Mouse (Mus musculus) heart, adult 2 months (tissue): ENCODE data around the gene Lcn2. TPM values are rescaled to one million over a fixed set of nuclear protein-coding genes. Genes with fewer than 3 reads are reported as not detected.

ENCODE experiments used
- DNase-seq, 2 experiments: peaks; one replicate each; pipeline ENCODE4 v3.0.0; 2021
- H3K27ac ChIP-seq: fragments of 200-600 bp; 2 replicates; pipeline ENCODE4 v1.8.1; 2022
- H3K27me3 ChIP-seq: fragments of 200-500 bp; 2 replicates; pipeline ENCODE4 v1.6.1; 2012; ENCODE audit warnings: mild to moderate bottlenecking, low read length, inconsistent platforms, mixed read lengths; ENCODE audit not compliant: control insufficient read depth, insufficient read depth
- H3K36me3 ChIP-seq: fragments of 200-500 bp; 2 replicates; pipeline ENCODE4 v1.6.1; 2012; ENCODE audit warnings: low read length, inconsistent platforms; ENCODE audit not compliant: control insufficient read depth, insufficient read depth
- H3K4me1 ChIP-seq: fragments of 200-500 bp; 2 replicates; pipeline ENCODE4 v1.6.1; 2011; ENCODE audit warnings: low read length; ENCODE audit not compliant: control insufficient read depth, insufficient read depth
- H3K4me3 ChIP-seq: fragments of 200-600 bp; 2 replicates; pipeline ENCODE4 v1.8.1; 2022
- H3K79me2 ChIP-seq: fragments of 200-500 bp; replicated peaks from 2 replicates; pipeline ENCODE4 v1.6.1; 2012; ENCODE audit warnings: mild to moderate bottlenecking, inconsistent platforms, low read length, moderate library complexity, mixed read lengths; ENCODE audit not compliant: control insufficient read depth, insufficient read depth
- H3K9ac ChIP-seq: fragments of 200-500 bp; 2 replicates; pipeline ENCODE4 v1.6.1; 2012; ENCODE audit warnings: low read depth, mild to moderate bottlenecking, control low read depth, inconsistent platforms, low read length, mixed read lengths
- CTCF ChIP-seq: fragments of 200-600 bp; IDR thresholded peaks from 2 replicates; pipeline ENCODE4 v1.8.1; 2022; ENCODE audit warnings: antibody characterized with exemption, mild to moderate bottlenecking, moderate library complexity
- EP300 ChIP-seq: fragments of 200-500 bp; IDR thresholded peaks from 2 replicates; pipeline ENCODE4 v1.6.1; 2011; ENCODE audit warnings: low read depth, low read length, control low read depth; ENCODE audit not compliant: insufficient read depth
- POLR2A ChIP-seq: fragments of 200-500 bp; IDR thresholded peaks from 2 replicates; pipeline ENCODE4 v1.6.1; 2011; ENCODE audit warnings: mild to moderate bottlenecking, low read depth, low read length, control low read depth; ENCODE audit not compliant: insufficient read depth
- WGBS: fragments of 180-500 bp; shearing (Covaris S2); methylation state at CpG from one replicate; pipeline ENCODE4 v1.1.7; 2018; 5-methylcytosine and 5-hydroxymethylcytosine counted together
- intact Hi-C: fragments of 180-260 bp; cut with DNase I; formaldehyde crosslinking; loops from one replicate; pipeline ENCODE4 v1.15.1; 2025
- polyA plus RNA-seq: library from polyadenylated mRNA; depleted of rRNA; stranded (reverse); fragments of >200 nt; gene quantifications from 2 replicates; pipeline ENCODE4 v1.2.3, GENCODE M21; 2012; rRNA removed
- total RNA-seq, 2 experiments: library from RNA; stranded (reverse); gene quantifications; 2 replicates each; pipeline ENCODE4 v1.2.3; 2021

Lcn2 gene
- total and polyA plus RNA-seq, 3 experiments, result 4.1 to 11.3 (median 6.9) TPM

DNA sequence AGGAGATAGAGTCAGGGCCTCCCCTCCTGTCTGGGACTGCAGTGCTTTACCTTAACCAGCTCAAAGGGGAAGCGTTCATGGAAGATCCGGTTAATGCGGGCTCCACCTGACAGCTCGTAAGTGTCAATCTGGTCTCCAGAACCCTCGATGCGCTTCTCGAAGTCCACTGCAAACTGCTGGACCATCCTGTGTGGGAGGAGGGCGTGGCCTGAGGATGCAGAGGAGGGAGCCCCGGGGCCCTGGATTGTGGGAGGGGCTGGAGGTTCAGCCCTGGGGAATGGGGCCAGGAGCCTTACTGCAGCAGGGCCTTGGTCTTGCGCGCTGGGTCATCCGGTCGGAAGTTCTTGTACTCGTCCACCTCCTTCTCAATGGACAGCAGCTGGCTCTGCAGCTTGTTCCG, 52.2 kb downstream of the Lcn2 start:
- WGBS, result 31% methylated on average over 15 of the region's 15 CpGs
- no peak for TF ChIP-seq POLR2A
- no peak for TF ChIP-seq CTCF
- TF ChIP-seq EP300, result no peak
- intact Hi-C loops, result no loop called here
- Histone ChIP-seq H3K79me2 (no peaks in the 10 kb centered on the region), H3K9ac (no peak overlapping the region), H3K36me3 (no peaks in the 10 kb centered on the region), H3K27ac (no peak overlapping the region), H3K4me3 (no peak overlapping the region), H3K4me1 (no peaks in the 10 kb centered on the region), H3K27me3 (no peaks in the 10 kb centered on the region; the same call in 1 of the 2 replicates)
- no peak for DNase-seq

Other genes starting within 250 kb of the Lcn2 start
- 10 to 100 TPM; 78.3 to 82.6 TPM for gene Prrc2b, start 237.2 kb downstream of the Lcn2 start, total RNA-seq
- 39.3 and 46.9 TPM in 2 replicates for gene Prrc2b, start 237.2 kb downstream of the Lcn2 start, polyA plus RNA-seq
- gene Pomt1, start 151.7 kb downstream of the Lcn2 start, total RNA-seq, result 10 to 100 TPM; 13.1 to 16.9 TPM
- 17.7 and 19.7 TPM in 2 replicates for gene Pomt1, start 151.7 kb downstream of the Lcn2 start, polyA plus RNA-seq
- 10 to 100 TPM; 22.5 to 22.8 TPM for gene Uck1, start 128.1 kb downstream of the Lcn2 start, total RNA-seq
- gene Uck1, start 128.1 kb downstream of the Lcn2 start, polyA plus RNA-seq, result 41.7 and 43.1 TPM in 2 replicates
- gene Golga2, start 100.9 kb downstream of the Lcn2 start, total RNA-seq, result 10 to 100 TPM; 69.8 to 79.9 TPM
- gene Golga2, start 100.9 kb downstream of the Lcn2 start, polyA plus RNA-seq, result 34.5 and 44.0 TPM in 2 replicates
- 100 to 1,000 TPM; 205 to 233 TPM for gene Swi5, start 100.2 kb downstream of the Lcn2 start, total RNA-seq
- gene Swi5, start 100.2 kb downstream of the Lcn2 start, polyA plus RNA-seq, result 173 and 223 TPM in 2 replicates
- 10 to 100 TPM; 26.7 to 29.5 TPM for gene Ciz1, start 35.9 kb downstream of the Lcn2 start, total RNA-seq
- gene Ciz1, start 35.9 kb downstream of the Lcn2 start, polyA plus RNA-seq, result 117 and 128 TPM in 2 replicates
- gene Dnm1, start 34.9 kb downstream of the Lcn2 start, total RNA-seq, result 1 to 10 TPM; 4.0 to 5.5 TPM
- gene Dnm1, start 34.9 kb downstream of the Lcn2 start, polyA plus RNA-seq, result 20.4 and 23.1 TPM in 2 replicates
- 10 to 100 TPM; 39.6 to 44.8 TPM for gene 1110008P14Rik, start 6.3 kb downstream of the Lcn2 start, total RNA-seq
- 129 and 132 TPM in 2 replicates for gene 1110008P14Rik, start 6.3 kb downstream of the Lcn2 start, polyA plus RNA-seq
- gene Ptges2, start 7.6 kb upstream of the Lcn2 start, total RNA-seq, result 10 to 100 TPM; 58.6 to 68.2 TPM
- gene Ptges2, start 7.6 kb upstream of the Lcn2 start, polyA plus RNA-seq, result 68.8 and 98.5 TPM in 2 replicates
- gene Naif1, start 62.2 kb upstream of the Lcn2 start, total RNA-seq, result 1 to 10 TPM; 2.8 to 3.4 TPM
- gene Naif1, start 62.2 kb upstream of the Lcn2 start, polyA plus RNA-seq, result 3.7 and 4.6 TPM in 2 replicates
- 10 to 100 TPM in 1 of 2 experiments, 1 to 10 TPM in 1; 8.5 to 10.1 TPM for gene Slc25a25, start 63.2 kb upstream of the Lcn2 start, total RNA-seq
- 5.7 and 7.3 TPM in 2 replicates for gene Slc25a25, start 63.2 kb upstream of the Lcn2 start, polyA plus RNA-seq
- 1 to 10 TPM; 7.0 to 7.1 TPM for gene Fam102a, start 147.1 kb upstream of the Lcn2 start, total RNA-seq
- 9.2 and 10.6 TPM in 2 replicates for gene Fam102a, start 147.1 kb upstream of the Lcn2 start, polyA plus RNA-seq
- 10 to 100 TPM; 17.4 to 18.0 TPM for gene Dpm2, start 182.6 kb upstream of the Lcn2 start, total RNA-seq
- gene Dpm2, start 182.6 kb upstream of the Lcn2 start, polyA plus RNA-seq, result 65.3 and 69.2 TPM in 2 replicates
- gene Pip5kl1, start 186.5 kb upstream of the Lcn2 start, total RNA-seq, result not detected
- gene Pip5kl1, start 186.5 kb upstream of the Lcn2 start, polyA plus RNA-seq, result 0.25 TPM in 1 of 2 replicates, not detected in the other
- gene 9430097D07Rik, start 187.4 kb upstream of the Lcn2 start, total RNA-seq, result not detected
- gene 9430097D07Rik, start 187.4 kb upstream of the Lcn2 start, polyA plus RNA-seq, result not detected in 2 replicates
- 10 to 100 TPM; 16.2 to 17.8 TPM for gene St6galnac4, start 198.8 kb upstream of the Lcn2 start, total RNA-seq
- gene St6galnac4, start 198.8 kb upstream of the Lcn2 start, polyA plus RNA-seq, result 25.2 and 28.6 TPM in 2 replicates
- 100 to 1,000 TPM; 107 to 125 TPM for gene St6galnac6, start 211.5 kb upstream of the Lcn2 start, total RNA-seq
- 129 and 174 TPM in 2 replicates for gene St6galnac6, start 211.5 kb upstream of the Lcn2 start, polyA plus RNA-seq
- 100 to 1,000 TPM; 606 to 670 TPM for gene Ak1, start 233.5 kb upstream of the Lcn2 start, total RNA-seq
- 584 and 623 TPM in 2 replicates for gene Ak1, start 233.5 kb upstream of the Lcn2 start, polyA plus RNA-seq